Mouse (Mus musculus): ENCODE results near the gene Cntfr.
"Not testable (repeated sequence)": the region's sequence is repeated elsewhere in the genome, so short reads cannot be mapped to it uniquely, and the experiment has no call there.

Gene Cntfr

DNA sequence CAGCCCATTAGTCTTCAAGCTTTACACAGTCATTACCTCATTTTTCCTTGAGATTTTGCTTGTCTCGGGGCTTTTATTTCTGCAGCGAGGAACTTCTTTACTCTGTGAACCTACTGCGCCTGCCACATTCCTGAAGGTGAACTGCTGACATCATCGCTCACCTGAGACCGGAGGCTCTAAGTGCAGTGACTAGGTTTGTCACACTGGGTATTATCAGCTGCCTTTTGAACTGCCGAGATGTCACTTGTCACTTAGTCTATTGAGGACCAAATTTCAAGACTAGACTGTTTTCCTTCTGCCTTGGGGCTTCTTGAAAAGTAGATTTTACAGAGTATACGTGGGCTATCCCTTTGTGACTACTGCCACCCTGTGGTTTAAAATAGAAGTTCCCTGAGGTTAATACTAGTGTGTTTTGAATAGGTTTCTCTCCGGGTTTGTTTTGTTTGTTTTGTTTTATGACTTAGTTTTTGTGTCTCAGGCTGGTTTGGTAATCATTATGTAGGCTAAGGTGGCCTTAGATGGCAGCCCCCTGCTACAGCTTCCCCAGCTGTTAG, 11.4 kb upstream of the Cntfr start:
- no peak for DNase-seq (ENCODE audit: low spot score)

GRCm38 (mm10) chr4:41707011-41707535, 10.2 kb upstream of the Cntfr start:
- no peak for DNase-seq (ENCODE audit: low spot score)

DNA sequence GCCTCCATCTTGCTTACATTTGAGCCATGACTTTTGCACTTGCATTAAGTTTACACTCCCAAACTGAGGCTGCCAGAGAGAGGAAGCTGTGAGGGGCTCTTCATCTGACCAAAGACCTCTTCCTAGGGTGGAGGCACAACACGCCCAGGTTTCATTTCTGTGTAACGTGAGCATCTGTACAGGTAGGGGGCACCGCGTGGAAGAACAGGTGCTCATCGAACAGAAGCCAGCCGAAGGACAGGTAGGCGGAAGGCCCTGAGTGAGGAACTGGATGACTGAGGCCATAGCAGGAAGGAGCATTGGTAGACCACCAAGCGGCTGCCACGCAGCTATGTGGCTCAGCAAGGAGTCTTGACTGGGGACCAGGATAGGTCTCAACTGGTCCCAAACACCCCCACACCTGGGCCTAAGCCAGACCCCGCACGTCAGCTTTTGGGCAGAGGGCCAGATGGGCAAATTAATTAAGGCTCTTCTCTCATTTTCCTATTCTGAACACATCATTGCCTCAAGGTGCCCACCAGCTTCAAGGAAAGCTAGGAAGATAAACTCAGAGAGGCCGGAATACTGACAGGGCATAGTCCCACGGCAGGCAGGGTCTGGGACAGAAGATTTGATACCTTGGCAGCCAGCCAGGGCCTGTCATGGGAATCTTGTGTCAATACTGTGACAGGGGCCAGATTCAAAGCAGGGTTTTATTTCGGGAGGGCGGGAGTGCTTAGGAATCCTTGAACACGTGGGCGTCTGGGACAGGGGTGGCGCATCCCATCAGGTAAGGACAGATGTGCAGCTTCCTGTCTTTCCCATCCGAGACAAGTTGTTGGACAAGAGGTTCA, 9.2 kb upstream of the Cntfr start:
- no peak for DNase-seq (ENCODE audit: low spot score)

- DNase-seq (ENCODE audit: low spot score), result no peak
Observed at GRCm38 (mm10) chr4:41704651-41705050, 7.8 kb upstream of the Cntfr start.

- DNase-seq (ENCODE audit: low spot score), result not testable (repeated sequence)
Observed at GRCm38 (mm10) chr4:41702226-41702625, 5.3 kb upstream of the Cntfr start.

DNA sequence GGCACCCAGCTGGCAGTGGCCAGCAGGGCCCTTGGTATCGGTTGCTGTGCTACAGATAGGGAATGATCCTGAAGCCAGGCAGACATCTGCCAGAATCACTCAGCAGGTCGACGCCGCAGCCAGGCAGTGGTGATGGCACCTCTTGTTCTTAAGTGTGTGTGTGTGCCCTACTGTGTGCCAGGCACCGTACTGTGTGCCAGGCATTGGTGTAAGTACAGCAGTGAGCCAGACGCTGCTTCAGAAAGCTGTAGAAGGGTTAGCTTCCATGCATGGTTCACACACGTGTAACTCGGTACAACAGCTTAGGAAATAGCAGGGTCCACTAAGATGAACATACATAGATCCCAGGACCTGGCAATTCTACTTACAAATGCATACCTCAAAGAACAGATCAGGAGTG, 3.3 kb upstream of the Cntfr start:
- DNase-seq (ENCODE audit: low spot score), result not testable (repeated sequence)

DNA sequence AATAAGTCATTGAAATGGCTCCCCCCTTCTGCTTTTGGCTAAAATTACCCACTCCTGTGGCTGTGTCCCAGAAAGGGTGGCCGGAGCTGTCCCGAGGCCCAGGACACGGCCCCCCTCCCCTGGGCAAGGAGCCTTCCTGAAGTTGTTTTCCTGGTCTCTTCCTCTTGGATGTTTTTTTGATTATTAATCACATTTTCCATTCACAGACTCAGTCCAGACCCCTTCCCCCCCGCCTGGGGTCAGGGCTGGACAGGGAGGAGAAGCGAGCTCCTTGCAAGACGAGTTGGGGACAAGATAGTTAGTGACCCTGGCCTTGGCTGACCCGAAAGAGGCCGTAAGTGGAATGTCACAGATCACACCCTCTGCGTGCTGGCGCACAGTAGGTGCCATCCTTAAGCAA, 2.9 kb upstream of the Cntfr start, which contains the start of gene Il11ra1:
Il11ra1 (plus strand) TSS at position 207 of the 400 bp plus-strand sequence.
- DNase-seq (ENCODE audit: low spot score), result not testable (repeated sequence)

- DNase-seq (ENCODE audit: low spot score), result not testable (repeated sequence)
Observed at GRCm38 (mm10) chr4:41698421-41699016, 1.6 kb upstream of the Cntfr start.

DNA sequence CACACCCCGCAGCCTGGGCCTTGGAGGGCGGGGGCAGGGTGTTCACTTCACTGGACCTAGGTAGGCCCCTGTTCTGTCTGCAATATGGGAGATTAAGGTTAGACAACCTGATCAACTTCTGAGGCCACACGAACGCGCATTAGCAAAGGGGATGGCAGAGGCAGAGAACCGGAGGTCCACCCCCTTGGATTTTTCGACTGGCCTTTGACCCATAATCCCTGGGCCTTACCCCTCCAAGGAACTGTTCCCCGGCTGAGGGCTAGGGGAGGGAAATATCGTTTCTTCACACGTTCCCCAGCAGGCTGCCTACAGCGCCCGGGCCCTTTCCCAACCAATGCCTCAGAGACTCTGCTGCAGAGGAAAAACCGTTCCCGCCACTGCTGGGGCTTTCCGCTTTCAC, 437 bp downstream of the Cntfr start:
- not testable (repeated sequence) for DNase-seq (ENCODE audit: low spot score)

GRCm38 (mm10) chr4:41695800-41696199, 1.1 kb downstream of the Cntfr start:
- DNase-seq (ENCODE audit: low spot score), result not testable (repeated sequence)

- DNase-seq (ENCODE audit: low spot score), result not testable (repeated sequence)
Observed at GRCm38 (mm10) chr4:41693511-41693910, 3.4 kb downstream of the Cntfr start.

DNA sequence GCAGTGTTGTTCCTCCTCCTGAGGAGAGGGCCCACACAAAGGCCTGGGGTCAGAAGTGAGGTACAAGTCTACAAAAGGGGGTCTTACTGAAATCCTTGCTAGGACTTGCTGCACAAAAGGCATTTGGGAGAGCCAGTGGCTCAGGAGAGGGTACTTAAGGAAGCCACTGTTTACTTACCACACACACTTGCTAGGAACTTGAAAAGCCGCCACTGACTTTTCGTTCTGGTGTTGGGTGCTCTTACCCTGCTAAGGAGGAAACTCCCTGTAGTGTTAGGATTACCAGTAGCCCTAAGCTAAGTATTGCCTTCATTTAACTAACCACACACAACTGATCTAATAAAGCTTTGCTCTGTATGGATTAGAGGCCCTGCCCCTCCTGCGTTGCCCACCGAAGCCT, 6.9 kb downstream of the Cntfr start:
- not testable (repeated sequence) for DNase-seq (ENCODE audit: low spot score)

GRCm38 (mm10) chr4:41688562-41688961, 8.3 kb downstream of the Cntfr start:
- DNase-seq (ENCODE audit: low spot score), result not testable (repeated sequence)

DNA sequence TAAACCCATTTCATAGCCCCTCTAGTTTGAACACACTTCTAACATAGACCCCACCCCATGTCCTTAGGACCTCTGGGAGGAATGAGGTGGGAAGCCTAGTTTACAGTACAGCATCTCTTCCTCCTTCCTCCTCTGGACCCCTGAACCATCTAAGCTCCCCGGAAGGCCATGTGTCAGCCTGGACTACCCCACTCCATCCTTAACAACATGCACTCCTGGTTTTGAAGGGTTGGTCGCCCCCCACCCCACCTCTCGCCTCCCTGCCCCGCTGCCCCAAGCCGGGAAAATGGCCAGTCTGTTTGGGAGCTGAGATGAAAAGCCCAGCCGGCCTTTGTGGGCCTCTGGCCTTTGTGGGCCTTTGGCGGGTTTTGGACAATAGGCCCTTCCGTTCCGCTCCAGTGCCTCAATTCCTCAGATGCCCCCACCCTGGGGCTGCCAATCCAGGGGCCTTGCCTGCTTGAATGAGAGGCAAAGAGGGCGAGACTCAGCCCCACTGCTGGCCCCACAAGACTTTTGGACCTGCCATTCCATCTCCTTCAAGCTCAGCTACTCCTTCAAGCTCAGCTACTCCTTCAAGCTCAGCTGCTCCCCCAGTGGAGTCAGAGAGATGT, 10.9 kb downstream of the Cntfr start:
- DNase-seq (ENCODE audit: low spot score), result not testable (repeated sequence)

DNA sequence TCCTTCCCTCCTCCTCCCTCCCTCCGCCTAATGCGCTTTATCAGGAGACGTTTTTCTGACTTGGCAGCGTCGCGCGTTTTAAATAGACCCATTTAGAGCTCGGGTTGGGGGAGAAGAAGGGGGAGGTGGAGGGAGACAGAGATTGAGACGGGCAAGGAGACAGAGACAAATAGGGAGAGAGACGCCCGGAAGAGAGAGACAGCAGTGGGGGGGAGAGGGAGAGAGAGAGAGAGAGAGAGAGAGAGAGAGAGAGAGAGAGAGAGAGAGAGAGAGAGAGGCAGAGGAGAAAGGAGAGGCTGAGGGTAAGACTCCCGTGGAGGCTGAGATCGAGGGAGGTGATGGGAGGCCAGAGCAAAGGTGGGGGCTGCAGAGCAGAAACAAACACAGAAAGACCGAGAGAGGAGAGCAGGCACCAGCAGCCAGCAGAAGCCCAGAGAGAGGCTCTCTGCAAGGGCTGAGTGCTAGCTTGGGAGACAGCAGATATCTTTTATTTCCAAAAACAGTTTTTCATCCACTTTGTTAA, 11.9 kb downstream of the Cntfr start:
- DNase-seq (ENCODE audit: low spot score), result not testable (repeated sequence)

DNA sequence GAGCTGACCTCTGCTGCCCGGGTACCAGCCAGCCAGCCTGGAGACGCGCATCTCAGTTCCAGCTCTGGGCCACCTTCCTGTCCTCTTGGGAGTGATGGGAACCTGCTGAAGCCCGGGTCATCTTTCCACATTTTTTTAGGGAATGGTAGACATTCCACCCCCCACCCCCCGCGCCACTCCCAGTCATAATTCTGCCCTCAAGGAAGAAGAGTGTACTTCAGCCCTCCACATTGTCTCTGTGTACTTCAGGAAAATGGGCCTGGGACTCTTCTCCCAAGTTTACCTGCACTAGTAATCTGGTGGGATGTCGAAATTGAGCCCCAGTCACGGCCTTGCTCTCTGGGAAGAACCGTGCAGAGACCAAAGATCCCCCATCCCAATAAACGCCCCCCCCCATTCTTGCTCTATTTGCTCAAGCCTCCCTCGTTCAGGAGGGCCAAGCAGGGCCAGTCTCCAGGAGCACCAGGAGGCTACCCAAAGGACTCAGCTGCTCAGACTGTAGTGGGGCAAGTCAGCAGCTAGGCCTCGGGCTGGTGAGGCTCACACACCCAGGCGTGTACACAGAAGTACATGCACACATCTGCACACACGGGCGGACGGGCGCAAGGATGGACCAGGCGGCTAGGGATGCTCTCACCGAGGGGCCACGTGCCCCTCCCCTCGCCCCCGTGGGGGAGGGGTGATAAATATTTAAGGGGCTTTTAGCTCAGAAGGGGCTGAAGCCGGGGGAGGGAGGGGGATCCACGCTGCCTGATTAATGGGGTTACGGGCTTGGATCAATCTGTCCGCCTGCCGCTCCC, 12.6 kb downstream of the Cntfr start:
- not testable (repeated sequence) for DNase-seq (ENCODE audit: low spot score)

GRCm38 (mm10) chr4:41683303-41683702, 13.6 kb downstream of the Cntfr start:
- not testable (repeated sequence) for DNase-seq (ENCODE audit: low spot score)

DNA sequence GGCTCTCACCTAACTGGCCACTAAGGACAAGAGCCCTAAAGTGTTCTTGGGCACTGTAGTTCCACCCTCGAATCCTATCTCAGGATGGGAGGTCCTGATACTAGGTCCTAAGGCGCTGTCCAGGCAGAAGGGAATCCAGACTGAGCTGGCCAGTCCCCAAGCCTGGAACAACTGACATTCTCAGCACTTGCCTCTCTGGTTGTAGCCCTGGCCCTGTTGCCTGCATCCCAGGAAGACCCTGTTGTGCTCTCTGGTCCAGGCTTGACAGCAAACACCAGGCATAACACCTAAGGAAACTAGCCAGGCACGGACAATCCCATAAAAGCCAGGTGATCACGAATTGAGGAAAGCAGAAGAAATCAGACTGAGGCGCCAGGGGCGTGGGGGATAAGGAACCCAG, 14.1 kb downstream of the Cntfr start:
- no peak for DNase-seq (ENCODE audit: low spot score)

- no peak for DNase-seq (ENCODE audit: low spot score)
Observed at GRCm38 (mm10) chr4:41681947-41682346, 14.9 kb downstream of the Cntfr start.

- DNase-seq (ENCODE audit: low spot score), result no peak
Observed at GRCm38 (mm10) chr4:41681176-41681575, 15.7 kb downstream of the Cntfr start.

DNA sequence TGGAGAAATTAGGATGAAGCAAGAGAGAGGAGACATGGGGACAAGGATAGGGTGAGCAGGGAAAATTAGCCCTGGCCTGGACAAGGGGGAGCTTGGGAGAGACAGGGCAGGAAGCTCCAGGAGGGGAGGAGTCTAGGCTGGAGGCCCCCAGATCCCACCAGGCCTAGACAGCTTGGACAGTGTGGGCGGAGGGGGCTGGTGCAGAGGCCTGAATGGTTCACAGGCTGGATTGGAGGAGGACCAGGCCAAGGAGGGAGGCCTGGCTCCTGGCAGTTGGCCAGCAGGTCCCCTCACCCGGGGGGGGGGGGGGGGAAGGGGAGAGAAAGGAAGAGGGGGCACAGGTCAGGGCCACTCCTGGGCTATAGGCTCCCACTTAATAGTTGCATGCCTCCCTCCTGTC, 17.6 kb downstream of the Cntfr start:
- no peak for DNase-seq (ENCODE audit: low spot score)
